Mouse (Mus musculus) neural tube, embryonic 13.5 days (tissue): ENCODE results near the gene Sntg2. TPM values are rescaled to one million over a fixed set of nuclear protein-coding genes. Genes with fewer than 3 reads are reported as not detected.

Experiments used
- ATAC-seq: fragments of 200-750 bp; cut with Nextera tagmentation; 2 replicates; pipeline ENCODE4 v1.8.0; 2017; ENCODE audit warnings: low read depth, mild to moderate bottlenecking, moderate TSS enrichment, moderate library complexity
- H3K27ac ChIP-seq: fragments of 300-500 bp; sonication (generic); replicated peaks from 2 replicates; pipeline ENCODE4 v1.5.1; 2015; ENCODE audit warnings: moderate library complexity, mild to moderate bottlenecking, inconsistent platforms
- H3K27me3 ChIP-seq: fragments of 300-500 bp; sonication (generic); 2 replicates; pipeline ENCODE4 v1.6.1; 2015; ENCODE audit warnings: mild to moderate bottlenecking, inconsistent platforms
- H3K36me3 ChIP-seq: fragments of 300-500 bp; sonication (generic); 2 replicates; pipeline ENCODE4 v1.6.1; 2015; ENCODE audit warnings: mild to moderate bottlenecking, inconsistent platforms
- H3K4me1 ChIP-seq: fragments of 300-500 bp; sonication (generic); replicated peaks from 2 replicates; pipeline ENCODE4 v1.6.1; 2015; ENCODE audit warnings: inconsistent platforms
- H3K4me2 ChIP-seq: fragments of 300-500 bp; sonication (generic); 2 replicates; pipeline ENCODE4 v1.6.1; 2015; ENCODE audit warnings: inconsistent platforms, mild to moderate bottlenecking, moderate library complexity
- H3K4me3 ChIP-seq: fragments of 300-500 bp; sonication (generic); 2 replicates; pipeline ENCODE4 v1.5.1; 2015; ENCODE audit warnings: mild to moderate bottlenecking, inconsistent platforms
- H3K9ac ChIP-seq: fragments of 300-500 bp; sonication (generic); 2 replicates; pipeline ENCODE4 v1.6.1; 2015; ENCODE audit warnings: moderate library complexity, mild to moderate bottlenecking, inconsistent platforms
- H3K9me3 ChIP-seq: fragments of 300-500 bp; sonication (generic); 2 replicates; pipeline ENCODE4 v1.6.1; 2016; ENCODE audit warnings: inconsistent platforms
- WGBS: fragments of 180-500 bp; shearing (Covaris S2); methylation state at CpG from one replicate; pipeline ENCODE4 v1.1.7; 2015; 5-methylcytosine and 5-hydroxymethylcytosine counted together
- polyA plus RNA-seq: library from polyadenylated mRNA; unstranded; fragments of >200 nt; fragmentation: Nextera tagmentation; extraction: Ambion mirVana; gene quantifications from 2 replicates; pipeline ENCODE4 v1.2.1, GENCODE M21; 2015

The Sntg2 gene
- polyA plus RNA-seq, 1 experiment from 2014 or later: 3.4 TPM

- WGBS: 55% methylated on average over 4 of the region's 4 CpGs
- Histone ChIP-seq H3K9me3 (no peaks in the 10 kb centered on the region), H3K4me1 (0 out of 2 replicates have a peak, but pooled peaks cover 7% of the 10 kb centered on the region), H3K27me3 (no peaks in the 10 kb centered on the region), H3K4me3 (no peak overlapping the region), H3K27ac (no peak overlapping the region), H3K36me3 (no peaks in the 10 kb centered on the region), H3K4me2 (no peak overlapping the region), H3K9ac (no peak overlapping the region)
- 0 out of 2 replicates have a peak, but pooled peaks have one; percentile 50 for ATAC-seq
Observed at GRCm38 (mm10) chr12:30347284-30347683, 25.9 kb downstream of the Sntg2 start.

- 11% methylated on average over 1 of the region's 1 CpGs for WGBS
- Histone ChIP-seq H3K4me3 (no peak overlapping the region), H3K4me2 (no peak overlapping the region), H3K36me3 (no peaks in the 10 kb centered on the region), H3K9me3 (no peaks in the 10 kb centered on the region), H3K9ac (no peak overlapping the region), H3K27ac (no peak overlapping the region), H3K27me3 (no peaks in the 10 kb centered on the region), H3K4me1 (0 out of 2 replicates have a peak, but pooled peaks cover 7% of the 10 kb centered on the region)
- no peak for ATAC-seq
Observed at GRCm38 (mm10) chr12:30344806-30345205, 28.4 kb downstream of the Sntg2 start.

- Histone ChIP-seq H3K27me3 (no peaks in the 10 kb centered on the region), H3K4me2 (no peak overlapping the region), H3K27ac (no peak overlapping the region), H3K36me3 (no peaks in the 10 kb centered on the region), H3K4me3 (no peak overlapping the region), H3K9me3 (no peaks in the 10 kb centered on the region), H3K4me1 (peaks cover 11% of the 10 kb centered on the region; the same call in 1 of the 2 replicates), H3K9ac (no peak overlapping the region)
- WGBS: 89% methylated on average over 5 of the region's 5 CpGs
- ATAC-seq: no peak
Observed at GRCm38 (mm10) chr12:30336301-30336700, 36.9 kb downstream of the Sntg2 start.

GRCm38 (mm10) chr12:30334502-30334901, 38.7 kb downstream of the Sntg2 start:
- Histone ChIP-seq H3K27ac (no peak overlapping the region), H3K9me3 (no peaks in the 10 kb centered on the region), H3K9ac (no peak overlapping the region), H3K4me2 (no peak overlapping the region), H3K4me1 (peaks cover 11% of the 10 kb centered on the region; the same call in 1 of the 2 replicates), H3K4me3 (no peak overlapping the region), H3K27me3 (no peaks in the 10 kb centered on the region), H3K36me3 (no peaks in the 10 kb centered on the region)
- 94% methylated on average over 2 of the region's 2 CpGs for WGBS
- ATAC-seq: no peak

GRCm38 (mm10) chr12:30317971-30318370, 55.2 kb downstream of the Sntg2 start:
- no peak for ATAC-seq
- H3K4me2 ChIP-seq: no peak overlapping the region
- 59% methylated on average over 2 of the region's 2 CpGs for WGBS

GRCm38 (mm10) chr12:30313021-30313420, 60.2 kb downstream of the Sntg2 start:
- no peaks in the 10 kb centered on the region for H3K27me3 ChIP-seq
- no peak for ATAC-seq
- no peak overlapping the region for H3K4me3 ChIP-seq

More at GRCm38 (mm10) chr12:30317971-30318370, 55.2 kb downstream of the Sntg2 start:
- Histone ChIP-seq H3K27ac (no peak overlapping the region), H3K9me3 (no peaks in the 10 kb centered on the region), H3K27me3 (no peaks in the 10 kb centered on the region), H3K4me3 (no peak overlapping the region), H3K4me1 (no peaks in the 10 kb centered on the region), H3K9ac (no peak overlapping the region), H3K36me3 (no peaks in the 10 kb centered on the region)

GRCm38 (mm10) chr12:30308197-30308939, 64.8 kb downstream of the Sntg2 start:
- Histone ChIP-seq H3K36me3 (no peaks in the 10 kb centered on the region), H3K4me3 (no peak overlapping the region), H3K4me2 (no peak overlapping the region), H3K27ac (no peak overlapping the region), H3K4me1 (peaks cover 21% of the 10 kb centered on the region), H3K27me3 (no peaks in the 10 kb centered on the region), H3K9ac (no peak overlapping the region), H3K9me3 (no peaks in the 10 kb centered on the region)
- WGBS: 61% methylated on average over 5 of the region's 5 CpGs
- no peak for ATAC-seq

More at GRCm38 (mm10) chr12:30313021-30313420, 60.2 kb downstream of the Sntg2 start:
- Histone ChIP-seq H3K9me3 (no peaks in the 10 kb centered on the region), H3K4me1 (0 out of 2 replicates have a peak, but pooled peaks cover 7% of the 10 kb centered on the region), H3K4me2 (no peak overlapping the region), H3K27ac (no peak overlapping the region), H3K36me3 (no peaks in the 10 kb centered on the region), H3K9ac (no peak overlapping the region)

GRCm38 (mm10) chr12:30292724-30293560, 80.2 kb downstream of the Sntg2 start:
- no peak overlapping the region for H3K4me2 ChIP-seq
- 80% methylated on average over 13 of the region's 13 CpGs for WGBS
- no peak overlapping the region for H3K9ac ChIP-seq
- H3K27me3 ChIP-seq: no peaks in the 10 kb centered on the region
- H3K4me3 ChIP-seq: no peak overlapping the region
- ATAC-seq: no peak
- H3K27ac ChIP-seq: no peak overlapping the region
- no peaks in the 10 kb centered on the region for H3K36me3 ChIP-seq
- H3K4me1 ChIP-seq: no peaks in the 10 kb centered on the region
- no peaks in the 10 kb centered on the region for H3K9me3 ChIP-seq

GRCm38 (mm10) chr12:30286888-30287573, 86.1 kb downstream of the Sntg2 start:
- no peaks in the 10 kb centered on the region for H3K9me3 ChIP-seq
- H3K4me2 ChIP-seq: 0 out of 2 replicates have a peak overlapping the region, but pooled peaks have one; percentile 0
- 36% methylated on average over 5 of the region's 5 CpGs for WGBS

GRCm38 (mm10) chr12:30283741-30284140, 89.4 kb downstream of the Sntg2 start:
- Histone ChIP-seq H3K27me3 (0 out of 2 replicates have a peak, but pooled peaks cover 2% of the 10 kb centered on the region), H3K4me2 (no peak overlapping the region), H3K9me3 (no peaks in the 10 kb centered on the region), H3K36me3 (no peaks in the 10 kb centered on the region), H3K4me1 (peaks cover 11% of the 10 kb centered on the region), H3K9ac (no peak overlapping the region), H3K27ac (no peak overlapping the region), H3K4me3 (no peak overlapping the region)
- ATAC-seq: no peak
- WGBS: 80% methylated on average over 4 of the region's 4 CpGs

More at GRCm38 (mm10) chr12:30286888-30287573, 86.1 kb downstream of the Sntg2 start:
- Histone ChIP-seq H3K36me3 (no peaks in the 10 kb centered on the region), H3K9ac (no peak overlapping the region), H3K4me3 (no peak overlapping the region), H3K27ac (0 out of 2 replicates have a peak overlapping the region, but pooled peaks have one; percentile 34), H3K4me1 (peaks cover 11% of the 10 kb centered on the region), H3K27me3 (0 out of 2 replicates have a peak, but pooled peaks cover 2% of the 10 kb centered on the region)
- peak; percentile 93 for ATAC-seq

- Histone ChIP-seq H3K4me1 (no peaks in the 10 kb centered on the region), H3K9me3 (no peaks in the 10 kb centered on the region), H3K27ac (no peak overlapping the region), H3K36me3 (no peaks in the 10 kb centered on the region), H3K4me3 (no peak overlapping the region), H3K4me2 (no peak overlapping the region), H3K27me3 (no peaks in the 10 kb centered on the region), H3K9ac (no peak overlapping the region)
- ATAC-seq: no peak
- WGBS: 86% methylated on average over 8 of the region's 8 CpGs
Observed at GRCm38 (mm10) chr12:30272242-30272985, 100.8 kb downstream of the Sntg2 start.
